15 mouse cellular contexts compared by ENCODE assay signal in genomic region chr14:73599720-73600119, GRCm38 (mm10). TPM values are rescaled to one million over a fixed set of nuclear protein-coding genes. Genes with fewer than 3 reads are reported as not detected.
DNase-seq lines count a peak whose midpoint lies in the region; ATAC-seq lines count a peak whose summit lies in the region.
"Had no signal": no experiment of that assay in that cellular context is flagged by ENCODE, and none has a peak within 500 bp of the region (broad histone marks: within the 10 kb centered on the region; RNA-seq: fewer than 3 reads in every experiment).

No protein-coding gene starts in this region.

- intact Hi-C loops in heart, postnatal 25 days (cut with DNase I): no loop called here
- intact Hi-C loops in heart, postnatal 10 days (cut with DNase I): no loop called here

- no peaks in the 10 kb centered on the region for H3K9me3 ChIP-seq in intestine, embryonic 15.5 days
- H3K9me3 ChIP-seq: neural tube, embryonic 12.5 days had no signal

- H3K9ac ChIP-seq in intestine, embryonic 15.5 days: no peak overlapping the region
- H3K9ac ChIP-seq: neural tube, embryonic 12.5 days had no signal

- 89% methylated on average over 8 of the region's 8 CpGs for WGBS in intestine, embryonic 15.5 days

- no peaks in the 10 kb centered on the region for H3K27me3 ChIP-seq in intestine, embryonic 15.5 days (replicated peaks)
- H3K27me3 ChIP-seq: neural tube, embryonic 12.5 days had no signal

- peak; percentile 97 for ATAC-seq in megakaryocyte progenitor cell, adult 5-6 weeks (replicated peaks; ENCODE audit: poor library complexity)
- no peak for ATAC-seq in intestine, embryonic 15.5 days
- ATAC-seq: activated CD4-positive, CD25-positive, alpha-beta regulatory T cell, adult 4 months; hindbrain, postnatal 0 days had no signal

- no peak overlapping the region for H3K4me2 ChIP-seq in intestine, embryonic 15.5 days (replicated peaks)
- H3K4me2 ChIP-seq: midbrain, embryonic 11.5 days; neural tube, embryonic 12.5 days had no signal

- no peaks in the 10 kb centered on the region for H3K4me1 ChIP-seq in intestine, embryonic 15.5 days (replicated peaks)
- H3K4me1 ChIP-seq: neural tube, embryonic 12.5 days had no signal

- peak; percentile 22 to 25 for DNase-seq in heart, adult 18-20 months
- no peak for DNase-seq in heart, postnatal 25 days (ENCODE audit: low spot score)
- DNase-seq in gastrocnemius, postnatal 25 days: peak; percentile 76
- DNase-seq in heart, postnatal 10 days: peak; percentile 22 to 37
- DNase-seq in ovary, postnatal 10 days (ENCODE audit: low spot score): no peak
- DNase-seq in testis, postnatal 14 days (ENCODE audit: low spot score): no peak
- DNase-seq: thymus, postnatal 4 days had no signal

- H3K4me3 ChIP-seq in intestine, embryonic 15.5 days (replicated peaks): no peak overlapping the region
- H3K4me3 ChIP-seq: erythroblast, embryonic 14.5 days; neural tube, embryonic 12.5 days had no signal

- H3K27ac ChIP-seq in intestine, embryonic 15.5 days: no peak overlapping the region
- H3K27ac ChIP-seq: hindbrain, postnatal 0 days; kidney, postnatal 0 days; neural tube, embryonic 12.5 days had no signal

- peaks cover 10% of the 10 kb centered on the region for H3K36me3 ChIP-seq in intestine, embryonic 15.5 days

RNA-seq across cellular contexts. Expression of gene Nudt15, which starts 51.7 kb away (rescaled TPM):
- total RNA-seq in heart, adult 18-20 months (2021): 10 to 100 TPM in 1 of 2 experiments, 1 to 10 TPM in 1; 7.9 to 11.6 TPM
- 1 to 10 TPM; 6.4 to 9.6 TPM for total RNA-seq in heart, postnatal 25 days (2021)
- 1 to 10 TPM; 4.7 to 4.8 TPM for total RNA-seq in gastrocnemius, postnatal 25 days (2021)
- 1 to 10 TPM; 5.3 to 7.5 TPM for total RNA-seq in heart, postnatal 10 days (2021)
- 4.6 and 5.6 TPM in 2 replicates for total RNA-seq in megakaryocyte progenitor cell, adult 5-6 weeks (2015)
- total RNA-seq in megakaryocyte progenitor cell, adult 5-6 weeks (2017): 4.6 and 6.1 TPM in 2 replicates
- polyA plus RNA-seq in intestine, embryonic 15.5 days (2015; fragmentation: Nextera tagmentation; extraction: Ambion mirVana): 6.3 and 6.7 TPM in 2 replicates

Comparison
In these comparisons a context has a peak if more than half of its experiments do, and no peak if none do; other contexts are left out.
1. DNase-seq: peak in heart, adult 18-20 months (2 of 2), gastrocnemius, postnatal 25 days (single experiment) and heart, postnatal 10 days (2 of 2); none in heart, postnatal 25 days (single experiment), ovary, postnatal 10 days (single experiment) and testis, postnatal 14 days (single experiment).